18 mouse cellular contexts compared by ENCODE assay signal in genomic region chr12:86998699-86999098, GRCm38 (mm10). TPM values are rescaled to one million over a fixed set of nuclear protein-coding genes. Genes with fewer than 3 reads are reported as not detected.
A peak's percentile ranks its signal among the peaks of the same experiment; 100 is the strongest.
DNase-seq lines count a peak whose midpoint lies in the region; TF ChIP-seq lines count a peak whose summit lies in the region.
"Had no signal": no experiment of that assay in that cellular context is flagged by ENCODE, and none has a peak within 500 bp of the region (broad histone marks: within the 10 kb centered on the region; RNA-seq: fewer than 3 reads in every experiment).

No protein-coding gene starts in this region.

- H3K27ac ChIP-seq in gastrocnemius, adult 2 months, result peak overlapping the region; percentile 83
- H3K27ac ChIP-seq in layer of hippocampus, adult 2 months, result no peak overlapping the region
- H3K27ac ChIP-seq in ES-Bruce4 (ENCODE audit: insufficient read depth, low read length), result no peak overlapping the region
- H3K27ac ChIP-seq in bone marrow, adult 2 months (ENCODE audit: control insufficient read depth, insufficient read depth, low read depth, low read length, poor library complexity), result no peak overlapping the region
- H3K27ac ChIP-seq: embryonic facial prominence, embryonic 12.5 days; forebrain, embryonic 12.5 days; heart, embryonic 10.5 days; hindbrain, embryonic 12.5 days; neural tube, embryonic 13.5 days had no signal

- intact Hi-C loops in gastrocnemius, adult 2 months (cut with DNase I), result loop anchor here (10.0 kb wide), 1 partner anchor 266 kb away; the partner anchor contains the start of genes Ahsa1 and Vipas39

- TF ChIP-seq POLR2A in ES-Bruce4 (IDR thresholded peaks at IDR 0.05; ENCODE audit: insufficient read depth, low read length), result no peak
- TF ChIP-seq POLR2A in bone marrow, adult 2 months (IDR thresholded peaks at IDR 0.05; ENCODE audit: borderline replicate concordance, control insufficient read depth, low read depth, low read length), result no peak

- H3K4me1 ChIP-seq in ES-Bruce4 (ENCODE audit: control insufficient read depth, insufficient read depth, low read length), result peaks cover 3% of the 10 kb centered on the region
- H3K4me1 ChIP-seq in bone marrow, adult 2 months (ENCODE audit: control insufficient read depth, insufficient read depth, low read length), result no peaks in the 10 kb centered on the region

- WGBS in bone marrow, adult 2 months, result 82% methylated on average over 4 of the region's 4 CpGs

- no peak for DNase-seq in gastrocnemius, adult 2 months
- DNase-seq in gastrocnemius, postnatal 25 days, result no peak
- DNase-seq in layer of hippocampus, adult 2 months (ENCODE audit: low spot score in 2 of 2), result no peak
- DNase-seq in layer of hippocampus, postnatal 25 days (ENCODE audit: extremely low spot score in 1 of 2, low spot score in 1 of 2), result no peak
- DNase-seq in embryo, embryonic 9.5 days (ENCODE audit: extremely low spot score), result no peak
- no peak for DNase-seq in urinary bladder, postnatal 4 days (ENCODE audit: low spot score in 2 of 2)
- DNase-seq: cerebellum, adult 9-11 months; left cerebral cortex, postnatal 4 days; lung, adult 18-20 months; spleen, adult 18-20 months had no signal

- no peaks in the 10 kb centered on the region for H3K9me3 ChIP-seq in ES-Bruce4 (replicated peaks; ENCODE audit: control insufficient read depth, insufficient read depth, low read length, poor library complexity, severe bottlenecking)
- H3K9me3 ChIP-seq: embryonic facial prominence, embryonic 12.5 days; forebrain, embryonic 12.5 days; heart, embryonic 10.5 days; hindbrain, embryonic 12.5 days had no signal

- H3K27me3 ChIP-seq in ES-Bruce4 (ENCODE audit: control insufficient read depth, insufficient read depth, low read length, poor library complexity, severe bottlenecking), result no peaks in the 10 kb centered on the region
- H3K27me3 ChIP-seq: embryonic facial prominence, embryonic 12.5 days; hindbrain, embryonic 12.5 days; neural tube, embryonic 13.5 days had no signal

- no peaks in the 10 kb centered on the region for H3K36me3 ChIP-seq in ES-Bruce4 (ENCODE audit: control insufficient read depth, insufficient read depth, low read length, poor library complexity, severe bottlenecking)
- H3K36me3 ChIP-seq: embryonic facial prominence, embryonic 12.5 days; forebrain, embryonic 12.5 days; heart, embryonic 10.5 days; hindbrain, embryonic 12.5 days; neural tube, embryonic 13.5 days had no signal

- TF ChIP-seq EP300 in ES-Bruce4 (IDR thresholded peaks at IDR 0.05; ENCODE audit: insufficient read depth, low read depth, low read length), result no peak

- peak; percentile 37 for TF ChIP-seq CTCF in gastrocnemius, adult 2 months (IDR thresholded peaks at IDR 0.05)
- TF ChIP-seq CTCF in layer of hippocampus, adult 2 months (conservative IDR thresholded peaks at IDR 0.05), result peak; percentile 60
- peak; percentile 50 for TF ChIP-seq CTCF in ES-Bruce4 (IDR thresholded peaks at IDR 0.05; ENCODE audit: low read depth, low read length)
- peak; percentile 41; the same call in 1 of the 2 replicates for TF ChIP-seq CTCF in bone marrow, adult 2 months (IDR thresholded peaks at IDR 0.05; ENCODE audit: control insufficient read depth, insufficient read depth, low read length)

- H3K4me3 ChIP-seq in gastrocnemius, adult 2 months, result no peak overlapping the region
- H3K4me3 ChIP-seq in layer of hippocampus, adult 2 months, result no peak overlapping the region
- H3K4me3 ChIP-seq in ES-Bruce4 (ENCODE audit: low read depth, low read length), result no peak overlapping the region
- H3K4me3 ChIP-seq in bone marrow, adult 2 months (replicated peaks; ENCODE audit: control insufficient read depth, low read depth, low read length), result no peak overlapping the region
- H3K4me3 ChIP-seq: embryonic facial prominence, embryonic 12.5 days; forebrain, embryonic 12.5 days; heart, embryonic 10.5 days; hindbrain, embryonic 12.5 days; neural tube, embryonic 13.5 days had no signal

- no peak overlapping the region for H3K9ac ChIP-seq in ES-Bruce4 (ENCODE audit: low read depth, poor library complexity, severe bottlenecking)
- H3K9ac ChIP-seq: embryonic facial prominence, embryonic 12.5 days; forebrain, embryonic 12.5 days; hindbrain, embryonic 12.5 days; neural tube, embryonic 13.5 days had no signal

RNA-seq across cellular contexts. Expression of gene Zdhhc22, which starts 8.5 kb away (rescaled TPM):
- total RNA-seq in gastrocnemius, adult 2 months (2021), result not detected
- total RNA-seq in gastrocnemius, postnatal 25 days (2021), result not detected
- total RNA-seq in layer of hippocampus, adult 2 months (2021), result 1 to 10 TPM; 8.6 to 9.0 TPM
- total RNA-seq in layer of hippocampus, postnatal 25 days (2021), result 10 to 100 TPM; 10.3 to 10.9 TPM
- polyA plus RNA-seq in ES-Bruce4 (2011; ENCODE audit: insufficient read depth, insufficient read length, low read depth, missing spikeins), result not detected in 2 replicates
- not detected in 2 replicates for polyA plus RNA-seq in bone marrow, adult 2 months (2011; ENCODE audit: insufficient read depth, insufficient read length, low replicate concordance, missing spikeins)
- polyA plus RNA-seq: heart, embryonic 10.5 days; kidney, embryonic 14.5 days had no signal

RNA-seq across cellular contexts. Expression of gene Tmem63c, which starts 22.4 kb away (rescaled TPM):
- not detected for total RNA-seq in gastrocnemius, adult 2 months (2021)
- not detected for total RNA-seq in gastrocnemius, postnatal 25 days (2021)
- total RNA-seq in layer of hippocampus, adult 2 months (2021), result 10 to 100 TPM; 38.1 to 39.3 TPM
- total RNA-seq in layer of hippocampus, postnatal 25 days (2021), result 10 to 100 TPM; 32.4 to 35.6 TPM
- 0.99 and 1.1 TPM in 2 replicates for polyA plus RNA-seq in ES-Bruce4 (2011; ENCODE audit: insufficient read depth, insufficient read length, low read depth, missing spikeins)
- polyA plus RNA-seq in bone marrow, adult 2 months (2011; ENCODE audit: insufficient read depth, insufficient read length, low replicate concordance, missing spikeins), result not detected in 2 replicates

RNA-seq across cellular contexts. Expression of gene Cipc, which starts 51.9 kb away (rescaled TPM):
- total RNA-seq in gastrocnemius, adult 2 months (2021), result 10 to 100 TPM; 32.2 to 33.8 TPM
- 10 to 100 TPM; 22.7 to 32.3 TPM for total RNA-seq in gastrocnemius, postnatal 25 days (2021)
- total RNA-seq in layer of hippocampus, adult 2 months (2021), result 10 to 100 TPM; 73.4 to 83.6 TPM
- 10 to 100 TPM; 62.0 to 74.2 TPM for total RNA-seq in layer of hippocampus, postnatal 25 days (2021)
- 21.2 and 23.5 TPM in 2 replicates for polyA plus RNA-seq in ES-Bruce4 (2011; ENCODE audit: insufficient read depth, insufficient read length, low read depth, missing spikeins)
- 5.5 and 5.9 TPM in 2 replicates for polyA plus RNA-seq in bone marrow, adult 2 months (2011; ENCODE audit: insufficient read depth, insufficient read length, low replicate concordance, missing spikeins)

Comparison
In these comparisons a context has a peak if more than half of its experiments do, and no peak if none do; other contexts are left out.
1. RNA of gene Zdhhc22, which starts 8.5 kb away (total RNA-seq): 10.3 to 10.9 TPM in layer of hippocampus, postnatal 25 days and 8.6 to 9.0 TPM in layer of hippocampus, adult 2 months; not detected in gastrocnemius, adult 2 months and not detected in gastrocnemius, postnatal 25 days; every median in the first group is over 4 times any median in the second.
2. RNA of gene Tmem63c, which starts 22.4 kb away (total RNA-seq): 38.1 to 39.3 TPM in layer of hippocampus, adult 2 months and 32.4 to 35.6 TPM in layer of hippocampus, postnatal 25 days; not detected in gastrocnemius, postnatal 25 days and not detected in gastrocnemius, adult 2 months; every median in the first group is over 10 times any median in the second.
3. Peak in every context shown above with its lines, with median percentiles within 50 percentile points of each other: CTCF ChIP-seq.